Mouse (Mus musculus): ENCODE measurements around the gene Ppp3ca.

DNA sequence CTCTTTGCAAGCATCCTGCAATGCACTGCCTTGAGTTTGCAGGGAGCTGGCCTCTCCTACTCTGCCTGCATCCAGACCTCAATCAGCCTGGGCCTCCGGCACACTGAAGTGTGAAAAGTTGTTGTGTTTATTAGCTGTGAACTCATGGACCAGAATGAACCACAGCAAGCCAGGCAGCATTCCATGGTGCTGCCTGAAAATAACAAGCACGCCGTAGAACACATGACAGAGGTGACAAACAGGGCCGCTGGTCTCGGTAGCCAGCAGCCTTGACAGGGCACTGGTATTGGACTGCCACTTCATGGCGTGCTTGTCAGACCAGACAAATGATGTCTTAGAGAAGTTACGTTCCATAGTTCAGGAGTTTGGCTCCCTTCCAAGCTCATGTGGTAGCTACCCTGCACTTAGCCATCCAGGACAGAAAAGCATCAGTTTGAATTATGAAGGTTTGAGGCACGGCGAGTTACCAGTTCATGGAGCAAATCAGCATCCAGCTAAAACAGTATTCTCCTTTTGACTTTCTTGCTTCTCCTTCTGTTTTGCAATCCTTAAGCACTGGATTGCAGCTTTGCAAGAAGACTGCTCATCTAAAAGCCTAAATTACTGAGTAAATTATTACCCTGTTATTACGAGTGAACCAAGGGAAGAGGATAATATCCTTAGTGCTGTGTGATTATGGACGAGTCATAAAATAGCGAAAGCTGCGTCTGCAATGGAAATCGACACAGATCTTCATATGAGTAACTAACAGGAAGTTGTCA, 202.0 kb downstream of the Ppp3ca start:
- TF ChIP-seq CTCF (conservative IDR thresholded peaks at IDR 0.05; ENCODE audit: low read length): no peak
- no peak for TF ChIP-seq NANOG (IDR thresholded peaks at IDR 0.05; ENCODE audit: borderline replicate concordance, low read length)
